Mouse (Mus musculus) embryonic facial prominence, embryonic 11.5 days (tissue): ENCODE data around the gene Commd6. TPM values are rescaled to one million over a fixed set of nuclear protein-coding genes. Genes with fewer than 3 reads are reported as not detected.

Experiments used
- ATAC-seq: fragments of 200-750 bp; cut with Nextera tagmentation; replicated peaks from 2 replicates; pipeline ENCODE4 v1.8.0; 2017; ENCODE audit warnings: low read depth; ENCODE audit not compliant: insufficient number of reproducible peaks, low FRiP score, low TSS enrichment
- DNase-seq: peaks from one replicate; pipeline ENCODE4 v3.0.0-alpha.2; 2015; ENCODE audit warnings: low spot score
- H3K27ac ChIP-seq: fragments of 300-500 bp; sonication (generic); replicated peaks from 2 replicates; pipeline ENCODE4 v1.5.1; 2014; ENCODE audit warnings: mild to moderate bottlenecking, low read depth, low read length, control low read depth
- H3K27me3 ChIP-seq: fragments of 300-500 bp; sonication (generic); 2 replicates; pipeline ENCODE4 v1.6.1; 2014; ENCODE audit warnings: mild to moderate bottlenecking, low read length, moderate library complexity, mixed read lengths; ENCODE audit not compliant: control insufficient read depth, insufficient read depth
- H3K36me3 ChIP-seq: fragments of 300-500 bp; sonication (generic); replicated peaks from 2 replicates; pipeline ENCODE4 v1.6.1; 2014; ENCODE audit warnings: low read depth, mild to moderate bottlenecking, low read length, moderate library complexity, mixed read lengths; ENCODE audit not compliant: control insufficient read depth, insufficient read depth
- H3K4me1 ChIP-seq: fragments of 300-500 bp; sonication (generic); 2 replicates; pipeline ENCODE4 v1.6.1; 2014; ENCODE audit warnings: low read length, mixed read lengths; ENCODE audit not compliant: control insufficient read depth, insufficient read depth
- H3K4me2 ChIP-seq: fragments of 300-500 bp; sonication (generic); 2 replicates; pipeline ENCODE4 v1.6.1; 2014; ENCODE audit warnings: low read depth, mild to moderate bottlenecking, control low read depth, low read length, moderate library complexity
- H3K4me3 ChIP-seq: fragments of 300-500 bp; sonication (generic); 2 replicates; pipeline ENCODE4 v1.5.1; 2014; ENCODE audit warnings: low read depth, low read length, control low read depth
- H3K9ac ChIP-seq: fragments of 300-500 bp; sonication (generic); replicated peaks from 2 replicates; pipeline ENCODE4 v1.6.1; 2014; ENCODE audit warnings: mild to moderate bottlenecking, control low read depth, low read length
- H3K9me3 ChIP-seq: fragments of 300-500 bp; sonication (generic); replicated peaks from 2 replicates; pipeline ENCODE4 v1.6.1; 2016; ENCODE audit warnings: mild to moderate bottlenecking, low read length, inconsistent platforms, mixed read lengths; ENCODE audit not compliant: control insufficient read depth
- WGBS: fragments of 180-500 bp; shearing (Covaris S2); extraction: QIAGEN DNeasy Blood & Tissue Kit; methylation state at CpG from one replicate; pipeline ENCODE4 v1.1.7; 2014; 5-methylcytosine and 5-hydroxymethylcytosine counted together
- polyA plus RNA-seq: library from polyadenylated mRNA; unstranded; fragments of >200 nt; fragmentation: Nextera tagmentation; extraction: Ambion mirVana; gene quantifications from 2 replicates; pipeline ENCODE4 v1.2.1, GENCODE M21; 2014

Commd6 gene
- polyA plus RNA-seq, 1 experiment from 2014 or later, result 97.7 TPM

GRCm38 (mm10) chr14:101607631-101608518 is 32.6 kb downstream of the Commd6 start:
- Histone ChIP-seq H3K27me3 (peaks cover 2% of the 10 kb centered on the region; the same call in 1 of the 2 replicates), H3K4me1 (peaks cover 2% of the 10 kb centered on the region; the same call in 1 of the 2 replicates), H3K4me2 (peak overlapping the region; percentile 99), H3K9me3 (no peaks in the 10 kb centered on the region), H3K36me3 (no peaks in the 10 kb centered on the region), H3K9ac (peak overlapping the region; percentile 70), H3K4me3 (peak overlapping the region; percentile 68), H3K27ac (no peak overlapping the region)
- WGBS, result under 1% methylated on average over 62 of the region's 62 CpGs
- peak; percentile 40 for DNase-seq
- ATAC-seq, result peak; percentile 49

GRCm38 (mm10) chr14:101605843-101606242 is 34.6 kb downstream of the Commd6 start:
- WGBS, result 76% methylated on average over 2 of the region's 2 CpGs
- H3K27ac ChIP-seq, result no peak overlapping the region
- no peak overlapping the region for H3K9ac ChIP-seq
- peaks cover 2% of the 10 kb centered on the region; the same call in 1 of the 2 replicates for H3K27me3 ChIP-seq
- no peaks in the 10 kb centered on the region for H3K36me3 ChIP-seq
- no peaks in the 10 kb centered on the region for H3K9me3 ChIP-seq
- DNase-seq (no peak), ATAC-seq (no peak)
- no peak overlapping the region for H3K4me3 ChIP-seq
- H3K4me2 ChIP-seq, result no peak overlapping the region
- peaks cover 2% of the 10 kb centered on the region; the same call in 1 of the 2 replicates for H3K4me1 ChIP-seq

DNA sequence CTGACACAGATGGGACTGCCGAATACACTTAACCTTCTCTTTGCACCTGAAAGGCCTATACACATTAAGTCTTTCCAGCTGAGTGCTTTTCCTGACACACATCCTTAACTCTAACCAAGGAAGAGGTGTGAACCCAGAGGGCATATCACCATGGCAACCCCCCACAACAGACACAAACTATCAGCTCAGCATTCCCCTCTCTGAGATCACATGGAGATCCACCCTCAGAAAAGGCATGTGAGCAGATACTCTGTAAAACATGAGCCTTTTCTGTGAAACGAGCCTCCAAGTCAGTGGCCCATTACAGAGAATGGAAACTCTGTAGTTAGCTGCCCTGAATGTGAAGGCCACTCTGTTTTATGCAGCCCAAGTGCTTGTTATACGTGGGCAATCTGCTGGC is 37.6 kb downstream of the Commd6 start:
- Histone ChIP-seq H3K27me3 (peaks cover under 1% of the 10 kb centered on the region; the same call in 1 of the 2 replicates), H3K9ac (no peak overlapping the region), H3K27ac (no peak overlapping the region), H3K4me2 (no peak overlapping the region), H3K4me3 (no peak overlapping the region), H3K36me3 (no peaks in the 10 kb centered on the region), H3K9me3 (no peaks in the 10 kb centered on the region), H3K4me1 (peaks cover 2% of the 10 kb centered on the region; the same call in 1 of the 2 replicates)
- WGBS, result 52% methylated on average over 3 of the region's 3 CpGs
- peak; percentile 10 for DNase-seq
- ATAC-seq, result no peak

- DNase-seq (no peak), ATAC-seq (0 out of 2 replicates have a peak, but pooled peaks have one; percentile 39)
- Histone ChIP-seq H3K4me3 (no peak overlapping the region), H3K4me1 (no peaks in the 10 kb centered on the region), H3K9me3 (no peaks in the 10 kb centered on the region), H3K27ac (no peak overlapping the region), H3K9ac (no peak overlapping the region), H3K4me2 (no peak overlapping the region), H3K27me3 (no peaks in the 10 kb centered on the region), H3K36me3 (no peaks in the 10 kb centered on the region)
- 86% methylated on average over 11 of the region's 14 CpGs for WGBS
These were observed 43.3 kb downstream of the Commd6 start for GRCm38 (mm10) chr14:101597096-101597715.

DNA sequence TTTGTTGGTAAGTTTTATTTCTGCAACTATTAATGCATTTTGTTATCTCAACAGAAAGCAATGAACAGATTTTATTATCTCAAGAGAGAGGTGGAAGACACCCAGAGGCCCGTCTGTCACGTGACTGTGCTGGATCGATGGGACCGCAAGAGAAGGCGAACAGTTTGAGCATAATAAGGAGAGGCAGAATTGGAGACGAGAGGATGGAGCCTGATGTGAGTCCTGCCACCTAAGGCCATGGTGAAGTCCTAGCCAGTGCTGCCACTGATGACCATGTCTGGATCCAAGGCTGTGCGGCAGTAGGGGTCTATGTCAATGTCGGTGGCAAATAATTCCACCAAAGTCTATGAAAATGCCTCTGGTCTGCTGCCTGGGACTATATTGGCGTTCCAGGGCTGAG is 43.8 kb downstream of the Commd6 start:
- Histone ChIP-seq H3K36me3 (no peaks in the 10 kb centered on the region), H3K4me1 (no peaks in the 10 kb centered on the region), H3K9me3 (no peaks in the 10 kb centered on the region), H3K27ac (no peak overlapping the region), H3K9ac (no peak overlapping the region), H3K4me3 (no peak overlapping the region), H3K27me3 (no peaks in the 10 kb centered on the region), H3K4me2 (no peak overlapping the region)
- 94% methylated on average over 9 of the region's 9 CpGs for WGBS
- no peak for DNase-seq
- no peak for ATAC-seq

DNA sequence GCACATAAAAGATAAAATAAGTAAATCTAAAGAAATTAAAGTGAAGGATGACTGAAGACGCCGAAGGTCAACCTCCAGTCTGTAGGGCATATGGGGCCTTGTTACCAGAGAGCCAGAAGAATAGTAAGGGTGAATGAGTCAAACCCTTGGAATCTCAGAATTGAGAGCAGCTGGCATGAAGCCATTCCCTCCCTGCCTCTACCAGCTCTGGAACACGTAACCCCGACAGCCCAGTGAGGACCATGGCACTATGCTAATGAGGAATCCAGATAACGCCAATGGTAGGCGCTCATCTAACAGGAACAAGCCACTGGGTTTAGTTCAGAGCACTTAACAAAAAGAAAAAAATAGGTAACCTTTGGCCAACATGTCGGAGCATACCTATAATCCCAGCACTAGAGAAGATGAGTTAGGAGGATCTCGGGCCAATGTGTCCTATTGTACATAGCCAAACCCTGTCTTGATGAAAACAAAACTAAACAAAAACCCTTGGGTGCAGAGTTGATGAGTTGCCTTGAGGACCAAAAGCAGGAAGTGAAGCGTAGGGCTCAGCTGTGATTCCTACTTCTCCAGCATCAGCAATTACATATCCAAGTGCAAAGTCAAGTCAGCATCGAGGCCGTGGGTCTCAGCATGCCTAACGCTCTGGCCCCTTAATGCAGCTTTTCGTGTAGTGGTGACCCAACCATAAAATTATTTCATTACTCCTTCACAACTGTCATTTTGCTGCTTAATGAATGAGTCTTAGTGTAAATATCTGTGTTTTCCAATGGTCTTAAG is 45.0 kb downstream of the Commd6 start:
- Histone ChIP-seq H3K36me3 (no peaks in the 10 kb centered on the region), H3K4me1 (no peaks in the 10 kb centered on the region), H3K4me3 (no peak overlapping the region), H3K4me2 (no peak overlapping the region), H3K9ac (no peak overlapping the region), H3K27ac (no peak overlapping the region), H3K9me3 (no peaks in the 10 kb centered on the region), H3K27me3 (no peaks in the 10 kb centered on the region)
- DNase-seq (no peak), ATAC-seq (no peak)
- 93% methylated on average over 13 of the region's 13 CpGs for WGBS

DNA sequence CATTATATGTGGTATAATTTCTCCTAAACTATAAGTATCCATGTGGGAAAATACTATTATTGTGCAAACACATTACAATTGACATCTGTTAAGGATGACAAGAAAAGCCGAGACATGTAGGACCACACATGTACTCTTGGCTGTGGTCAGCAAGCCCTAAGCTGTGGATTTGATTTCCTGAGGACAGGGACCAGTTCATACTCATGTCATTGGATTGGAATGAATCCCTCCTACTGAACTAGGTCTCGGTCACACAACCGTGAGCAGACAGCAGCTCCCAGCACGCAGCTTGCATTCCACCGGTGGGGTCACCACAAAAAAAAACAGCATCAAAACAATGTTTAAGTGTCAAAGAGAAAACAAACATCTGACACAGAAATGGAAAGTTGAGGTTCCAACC is 46.5 kb downstream of the Commd6 start:
- Histone ChIP-seq H3K9ac (no peak overlapping the region), H3K27ac (no peak overlapping the region), H3K4me1 (no peaks in the 10 kb centered on the region), H3K4me3 (no peak overlapping the region), H3K36me3 (no peaks in the 10 kb centered on the region), H3K27me3 (no peaks in the 10 kb centered on the region), H3K9me3 (no peaks in the 10 kb centered on the region), H3K4me2 (no peak overlapping the region)
- DNase-seq (no peak), ATAC-seq (no peak)
- 90% methylated on average over 5 of the region's 5 CpGs for WGBS
